Mouse (Mus musculus) hindbrain, embryonic 15.5 days (tissue): ENCODE results near the gene Thpo. TPM values are rescaled to one million over a fixed set of nuclear protein-coding genes. Genes with fewer than 3 reads are reported as not detected.

Experiments used
- ATAC-seq: fragments of 200-750 bp; cut with Nextera tagmentation; 2 replicates; pipeline ENCODE4 v1.8.0; 2017; ENCODE audit warnings: low read depth, moderate number of reproducible peaks, moderate TSS enrichment; ENCODE audit not compliant: low FRiP score
- H3K27ac ChIP-seq: fragments of 300-500 bp; sonication (generic); replicated peaks from 2 replicates; pipeline ENCODE4 v1.5.1; 2015; ENCODE audit warnings: mild to moderate bottlenecking, inconsistent platforms
- H3K27me3 ChIP-seq: fragments of 300-500 bp; sonication (generic); 2 replicates; pipeline ENCODE4 v1.6.1; 2015; ENCODE audit warnings: control low read depth, inconsistent platforms
- H3K36me3 ChIP-seq: fragments of 300-500 bp; sonication (generic); 2 replicates; pipeline ENCODE4 v1.6.1; 2015; ENCODE audit warnings: control low read depth, inconsistent platforms
- H3K4me1 ChIP-seq: fragments of 300-500 bp; sonication (generic); replicated peaks from 2 replicates; pipeline ENCODE4 v1.6.1; 2015; ENCODE audit warnings: control low read depth, inconsistent platforms
- H3K4me2 ChIP-seq: fragments of 300-500 bp; sonication (generic); 2 replicates; pipeline ENCODE4 v1.6.1; 2015; ENCODE audit warnings: moderate library complexity, mild to moderate bottlenecking, inconsistent platforms
- H3K4me3 ChIP-seq: fragments of 300-500 bp; sonication (generic); 2 replicates; pipeline ENCODE4 v1.5.1; 2015; ENCODE audit warnings: mild to moderate bottlenecking, inconsistent platforms
- H3K9ac ChIP-seq: fragments of 300-500 bp; sonication (generic); 2 replicates; pipeline ENCODE4 v1.6.1; 2015; ENCODE audit warnings: inconsistent platforms
- H3K9me3 ChIP-seq: fragments of 300-500 bp; sonication (generic); 2 replicates; pipeline ENCODE4 v1.6.1; 2016; ENCODE audit warnings: control low read depth, inconsistent platforms
- WGBS: fragments of 180-500 bp; shearing (Covaris S2); methylation state at CpG from one replicate; pipeline ENCODE4 v1.1.7; 2015; 5-methylcytosine and 5-hydroxymethylcytosine counted together
- polyA plus RNA-seq: library from polyadenylated mRNA; unstranded; fragments of >200 nt; fragmentation: Nextera tagmentation; extraction: Ambion mirVana; gene quantifications from 2 replicates; pipeline ENCODE4 v1.2.1, GENCODE M21; 2015

Thpo gene
- polyA plus RNA-seq, 1 experiment from 2014 or later: 1.4 TPM

- Histone ChIP-seq H3K27ac (no peak overlapping the region), H3K9ac (no peak overlapping the region), H3K9me3 (no peaks in the 10 kb centered on the region), H3K36me3 (peaks cover 9% of the 10 kb centered on the region; the same call in 1 of the 2 replicates), H3K4me3 (no peak overlapping the region), H3K27me3 (peaks cover 18% of the 10 kb centered on the region), H3K4me2 (no peak overlapping the region), H3K4me1 (peaks cover 18% of the 10 kb centered on the region)
- WGBS: 91% methylated on average over 5 of the region's 5 CpGs
- no peak for ATAC-seq
These were observed 2.5 kb upstream of the Thpo start for GRCm38 (mm10) chr16:20736823-20737222.

GRCm38 (mm10) chr16:20736168-20736567 lies 1.9 kb upstream of the Thpo start:
- no peaks in the 10 kb centered on the region for H3K9me3 ChIP-seq
- no peak overlapping the region for H3K9ac ChIP-seq
- no peak overlapping the region for H3K27ac ChIP-seq
- H3K4me2 ChIP-seq: no peak overlapping the region
- peaks cover 9% of the 10 kb centered on the region; the same call in 1 of the 2 replicates for H3K36me3 ChIP-seq
- H3K4me1 ChIP-seq: peaks cover 18% of the 10 kb centered on the region
- WGBS: 92% methylated on average over 7 of the region's 7 CpGs
- no peak for ATAC-seq
- no peak overlapping the region for H3K4me3 ChIP-seq
- peaks cover 18% of the 10 kb centered on the region for H3K27me3 ChIP-seq

- Histone ChIP-seq H3K27me3 (peaks cover 18% of the 10 kb centered on the region), H3K4me1 (peaks cover 18% of the 10 kb centered on the region), H3K9ac (no peak overlapping the region), H3K27ac (no peak overlapping the region), H3K9me3 (no peaks in the 10 kb centered on the region), H3K36me3 (peaks cover 6% of the 10 kb centered on the region; the same call in 1 of the 2 replicates), H3K4me3 (no peak overlapping the region), H3K4me2 (no peak overlapping the region)
- 86% methylated on average over 5 of the region's 5 CpGs for WGBS
- ATAC-seq: no peak
These were observed 1.3 kb upstream of the Thpo start for GRCm38 (mm10) chr16:20735651-20736050.

GRCm38 (mm10) chr16:20732925-20733730 lies 1.2 kb downstream of the Thpo start, which contains the start of gene Chrd:
TSS of gene Chrd (plus strand) at chr16:20733127.
- Histone ChIP-seq H3K27ac (peak within 1 kb of the TSS; percentile 80), H3K27me3 (peaks cover 18% of the 10 kb centered on the region), H3K4me3 (peak within 1 kb of the TSS; percentile 74), H3K4me1 (peaks cover 18% of the 10 kb centered on the region), H3K9ac (peak within 1 kb of the TSS; percentile 79), H3K9me3 (no peaks in the 10 kb centered on the region), H3K36me3 (peaks cover 6% of the 10 kb centered on the region; the same call in 1 of the 2 replicates), H3K4me2 (peak within 1 kb of the TSS; percentile 80)
- WGBS: under 1% methylated on average over 61 of the region's 70 CpGs
- ATAC-seq: peak; percentile 77

GRCm38 (mm10) chr16:20732251-20732924 lies 1.9 kb downstream of the Thpo start:
- Histone ChIP-seq H3K9me3 (no peaks in the 10 kb centered on the region), H3K4me3 (peak overlapping the region; percentile 74), H3K27me3 (peaks cover 18% of the 10 kb centered on the region), H3K9ac (peak overlapping the region; percentile 79), H3K36me3 (peaks cover 6% of the 10 kb centered on the region; the same call in 1 of the 2 replicates), H3K27ac (peak overlapping the region; percentile 80), H3K4me2 (peak overlapping the region; percentile 80), H3K4me1 (peaks cover 18% of the 10 kb centered on the region)
- peak; percentile 14 for ATAC-seq
- WGBS: 0% methylated on average over 19 of the region's 30 CpGs

GRCm38 (mm10) chr16:20731688-20732087 lies 2.6 kb downstream of the Thpo start:
- H3K27me3 ChIP-seq: peaks cover 18% of the 10 kb centered on the region
- WGBS: 63% methylated on average over 5 of the region's 5 CpGs
- H3K36me3 ChIP-seq: peaks cover 6% of the 10 kb centered on the region; the same call in 1 of the 2 replicates
- no peaks in the 10 kb centered on the region for H3K9me3 ChIP-seq
- H3K27ac ChIP-seq: no peak overlapping the region
- ATAC-seq: 0 out of 2 replicates have a peak, but pooled peaks have one; percentile 4
- peaks cover 18% of the 10 kb centered on the region for H3K4me1 ChIP-seq
- H3K4me2 ChIP-seq: no peak overlapping the region
- no peak overlapping the region for H3K9ac ChIP-seq
- H3K4me3 ChIP-seq: no peak overlapping the region

- H3K9me3 ChIP-seq: no peaks in the 10 kb centered on the region
- no peak overlapping the region for H3K27ac ChIP-seq
- no peak overlapping the region for H3K4me3 ChIP-seq
- no peak for ATAC-seq
- peaks cover 9% of the 10 kb centered on the region for H3K27me3 ChIP-seq
- no peak overlapping the region for H3K4me2 ChIP-seq
- H3K4me1 ChIP-seq: peaks cover 18% of the 10 kb centered on the region
- no peaks in the 10 kb centered on the region for H3K36me3 ChIP-seq
- WGBS: 35% methylated on average over 5 of the region's 5 CpGs
- H3K9ac ChIP-seq: no peak overlapping the region
These were observed 4.0 kb downstream of the Thpo start for GRCm38 (mm10) chr16:20730293-20730711.

GRCm38 (mm10) chr16:20726384-20726783 lies 7.9 kb downstream of the Thpo start:
- Histone ChIP-seq H3K4me3 (no peak overlapping the region), H3K9me3 (no peaks in the 10 kb centered on the region), H3K27ac (no peak overlapping the region), H3K27me3 (no peaks in the 10 kb centered on the region), H3K4me2 (no peak overlapping the region), H3K4me1 (no peaks in the 10 kb centered on the region), H3K36me3 (peaks cover 6% of the 10 kb centered on the region), H3K9ac (no peak overlapping the region)
- WGBS: 86% methylated on average over 1 of the region's 1 CpGs
- ATAC-seq: no peak

GRCm38 (mm10) chr16:20725750-20726149 lies 8.6 kb downstream of the Thpo start:
- H3K4me2 ChIP-seq: no peak overlapping the region
- peaks cover 11% of the 10 kb centered on the region for H3K36me3 ChIP-seq
- 79% methylated on average over 4 of the region's 4 CpGs for WGBS
- no peaks in the 10 kb centered on the region for H3K9me3 ChIP-seq
- H3K9ac ChIP-seq: no peak overlapping the region
- no peaks in the 10 kb centered on the region for H3K27me3 ChIP-seq
- H3K4me1 ChIP-seq: no peaks in the 10 kb centered on the region
- ATAC-seq: no peak
- no peak overlapping the region for H3K27ac ChIP-seq
- H3K4me3 ChIP-seq: no peak overlapping the region

- Histone ChIP-seq H3K4me2 (no peak overlapping the region), H3K9me3 (no peaks in the 10 kb centered on the region), H3K36me3 (peaks cover 15% of the 10 kb centered on the region), H3K9ac (no peak overlapping the region), H3K4me1 (no peaks in the 10 kb centered on the region), H3K27me3 (no peaks in the 10 kb centered on the region), H3K4me3 (no peak overlapping the region), H3K27ac (no peak overlapping the region)
- 76% methylated on average over 7 of the region's 7 CpGs for WGBS
- ATAC-seq: no peak
These were observed 9.0 kb downstream of the Thpo start for GRCm38 (mm10) chr16:20725321-20725720.

- peak; percentile 80 for ATAC-seq
- H3K9me3 ChIP-seq: no peaks in the 10 kb centered on the region
- WGBS: 34% methylated on average over 5 of the region's 5 CpGs
These were observed 10.0 kb downstream of the Thpo start for GRCm38 (mm10) chr16:20724338-20724748.

GRCm38 (mm10) chr16:20723247-20723646 lies 11.1 kb downstream of the Thpo start:
- 74% methylated on average over 4 of the region's 4 CpGs for WGBS
- peaks cover 7% of the 10 kb centered on the region for H3K4me1 ChIP-seq
- H3K9me3 ChIP-seq: no peaks in the 10 kb centered on the region
- no peak overlapping the region for H3K9ac ChIP-seq
- H3K4me3 ChIP-seq: no peak overlapping the region
- ATAC-seq: no peak
- no peaks in the 10 kb centered on the region for H3K27me3 ChIP-seq
- no peak overlapping the region for H3K4me2 ChIP-seq
- peaks cover 23% of the 10 kb centered on the region for H3K36me3 ChIP-seq
- H3K27ac ChIP-seq: no peak overlapping the region

More at GRCm38 (mm10) chr16:20724338-20724748, 10.0 kb downstream of the Thpo start:
- Histone ChIP-seq H3K9ac (no peak overlapping the region), H3K27ac (no peak overlapping the region), H3K27me3 (no peaks in the 10 kb centered on the region), H3K4me2 (no peak overlapping the region), H3K36me3 (peaks cover 23% of the 10 kb centered on the region), H3K4me1 (no peaks in the 10 kb centered on the region), H3K4me3 (no peak overlapping the region)
